Mouse (Mus musculus): ENCODE data around the gene Tbc1d22a.

- no peak for TF ChIP-seq CTCF (IDR thresholded peaks at IDR 0.05; ENCODE audit: control insufficient read depth, insufficient read depth, low read length)
- TF ChIP-seq POLR2A (IDR thresholded peaks at IDR 0.05; ENCODE audit: borderline replicate concordance, control insufficient read depth, low read depth, low read length), result no peak
Observed at GRCm38 (mm10) chr15:86491434-86492099, 277.3 kb downstream of the Tbc1d22a start.

All from bone marrow, adult 2 months (tissue).